8 mouse cellular contexts compared by ENCODE assay signal in the genomic region with DNA sequence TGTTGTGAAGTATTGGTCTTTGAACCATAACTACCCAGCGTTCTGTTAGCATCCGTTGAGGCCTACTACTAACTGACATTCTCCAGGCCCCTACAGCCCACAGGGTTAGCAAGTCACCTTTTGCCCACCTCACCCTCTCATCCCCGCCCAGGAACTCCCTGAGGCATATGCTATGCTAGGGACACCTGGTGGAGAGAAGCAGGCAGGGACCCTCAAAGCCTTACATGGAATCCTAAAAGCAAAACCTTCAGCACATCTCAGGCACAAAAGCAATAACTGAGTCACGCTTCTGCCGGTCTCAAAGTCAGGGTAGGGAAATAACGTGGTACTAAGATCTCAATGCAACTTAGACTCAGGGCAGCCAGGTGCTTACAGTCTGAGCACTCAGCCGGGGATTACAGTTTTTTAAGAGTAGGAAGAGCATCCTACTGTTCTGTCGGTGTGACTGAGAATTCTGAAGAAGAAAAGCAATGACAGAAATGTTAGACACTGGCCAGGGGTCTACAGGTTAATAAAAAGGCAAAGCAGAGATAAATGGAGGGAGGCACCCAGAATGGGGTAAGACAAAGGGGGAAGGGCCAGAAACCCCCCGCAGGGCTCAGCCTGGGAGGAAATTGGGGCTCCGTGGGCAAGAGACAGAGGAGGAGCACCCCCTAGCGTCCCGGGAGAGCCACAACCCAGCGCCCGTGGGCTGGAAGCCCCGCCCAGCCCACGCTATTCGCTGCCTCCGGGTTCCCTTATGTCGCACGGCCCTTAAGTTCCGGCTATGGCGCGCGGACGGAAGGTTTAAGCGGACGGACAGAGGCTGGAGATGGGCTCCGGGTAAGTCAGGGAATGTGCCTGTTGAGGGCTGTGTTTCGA. TPM values are rescaled to one million over a fixed set of nuclear protein-coding genes. Genes with fewer than 3 reads are reported as not detected.
A peak's percentile ranks its signal among the peaks of the same experiment; 100 is the strongest.
DNase-seq lines count a peak whose midpoint lies in the region; ATAC-seq lines count a peak whose summit lies in the region.

A gene (plus strand): TSS at position 789 of the 861 bp plus-strand sequence.

- H3K4me2 ChIP-seq in heart, embryonic 14.5 days (ENCODE audit: low read length): peak within 1 kb of the TSS; percentile 82
- H3K4me2 ChIP-seq in liver, embryonic 13.5 days: peak within 1 kb of the TSS; percentile 83
- peak within 1 kb of the TSS; percentile 80 for H3K4me2 ChIP-seq in stomach, embryonic 16.5 days (ENCODE audit: low read depth, low read length)

- H3K36me3 ChIP-seq in heart, embryonic 14.5 days (ENCODE audit: control insufficient read depth, insufficient read depth, low read length): peaks cover 31% of the 10 kb centered on the region
- H3K36me3 ChIP-seq in liver, embryonic 13.5 days: peaks cover 29% of the 10 kb centered on the region
- H3K36me3 ChIP-seq in stomach, embryonic 16.5 days (ENCODE audit: control insufficient read depth, insufficient read depth, low read length): 0 out of 2 replicates have a peak, but pooled peaks cover 4% of the 10 kb centered on the region

- H3K4me3 ChIP-seq in heart, embryonic 14.5 days (ENCODE audit: control insufficient read depth in 1 of 2, insufficient read depth in 1 of 2, low read depth in 1 of 2, low read length in 2 of 2): peak within 1 kb of the TSS; percentile 59 to 95
- H3K4me3 ChIP-seq in liver, embryonic 13.5 days (replicated peaks): peak within 1 kb of the TSS; percentile 89
- peak within 1 kb of the TSS; percentile 71 for H3K4me3 ChIP-seq in stomach, embryonic 16.5 days (replicated peaks; ENCODE audit: low read length)

- H3K9ac ChIP-seq in heart, embryonic 14.5 days (ENCODE audit: low read length): peak within 1 kb of the TSS; percentile 81
- H3K9ac ChIP-seq in liver, embryonic 13.5 days: peak within 1 kb of the TSS; percentile 92
- H3K9ac ChIP-seq in stomach, embryonic 16.5 days (ENCODE audit: low read length): peak within 1 kb of the TSS; percentile 88

- H3K27ac ChIP-seq in heart, embryonic 14.5 days (replicated peaks in 1 of 2; ENCODE audit: control insufficient read depth in 1 of 2, insufficient read depth in 1 of 2, low read depth in 2 of 2, low read length in 2 of 2): peak within 1 kb of the TSS; percentile 86 to 95
- peak within 1 kb of the TSS; percentile 91 for H3K27ac ChIP-seq in liver, embryonic 13.5 days
- peak within 1 kb of the TSS; percentile 85 for H3K27ac ChIP-seq in stomach, embryonic 16.5 days (ENCODE audit: low read length)

- DNase-seq in c-Kit-negative CD71-positive TER-119-positive erythroid progenitor cells, embryonic 14.5 days (ENCODE audit: low read depth, low spot score): peak; percentile 93
- DNase-seq in fibroblast of lung, adult 2 months (ENCODE audit: low read depth): peak; percentile 84
- DNase-seq in kidney, postnatal 14 days: peak; percentile 97
- DNase-seq in liver, embryonic 13.5 days: peak; percentile 93
- peak; percentile 99 for DNase-seq in neural tube, embryonic 10.5 days (ENCODE audit: extremely low spot score, low spot score)

- 4% methylated on average over 29 of the region's 29 CpGs for WGBS in heart, embryonic 14.5 days
- 8% methylated on average over 29 of the region's 29 CpGs for WGBS in liver, embryonic 13.5 days (ENCODE audit: insufficient replicate concordance)
- WGBS in stomach, embryonic 16.5 days: 3% methylated on average over 29 of the region's 29 CpGs

- no peaks in the 10 kb centered on the region for H3K27me3 ChIP-seq in heart, embryonic 14.5 days (ENCODE audit: control insufficient read depth, insufficient read depth, low read length)
- no peaks in the 10 kb centered on the region for H3K27me3 ChIP-seq in liver, embryonic 13.5 days
- H3K27me3 ChIP-seq in stomach, embryonic 16.5 days (ENCODE audit: control insufficient read depth, insufficient read depth, low read length): no peaks in the 10 kb centered on the region

- peak; percentile 98 for ATAC-seq in CD4-positive, CD25-positive, alpha-beta regulatory T cell, adult 4 months
- ATAC-seq in heart, embryonic 14.5 days (ENCODE audit: insufficient number of reproducible peaks, insufficient read depth, low FRiP score, low read depth): peak; percentile 93
- ATAC-seq in liver, embryonic 13.5 days (ENCODE audit: low read depth): peak; percentile 94
- ATAC-seq in stomach, embryonic 16.5 days (ENCODE audit: insufficient read depth, low FRiP score): peak; percentile 97

- H3K9me3 ChIP-seq in heart, embryonic 14.5 days (ENCODE audit: control insufficient read depth, low read length): no peaks in the 10 kb centered on the region
- no peaks in the 10 kb centered on the region for H3K9me3 ChIP-seq in liver, embryonic 13.5 days (replicated peaks)
- H3K9me3 ChIP-seq in stomach, embryonic 16.5 days (replicated peaks; ENCODE audit: control insufficient read depth, low read length): no peaks in the 10 kb centered on the region

- H3K4me1 ChIP-seq in heart, embryonic 14.5 days (ENCODE audit: control insufficient read depth in 2 of 2, insufficient read depth in 2 of 2, low read length in 2 of 2): peaks cover 2 to 13% of the 10 kb centered on the region in 2 experiments; a peak in 3 of 4 replicates
- peaks cover 38% of the 10 kb centered on the region for H3K4me1 ChIP-seq in liver, embryonic 13.5 days (replicated peaks)
- H3K4me1 ChIP-seq in stomach, embryonic 16.5 days (ENCODE audit: control insufficient read depth, insufficient read depth, low read length): peaks cover 6% of the 10 kb centered on the region

RNA-seq across cellular contexts. Expression of the gene that starts here (rescaled TPM):
- 10 to 100 TPM; 41.1 to 45.7 TPM for polyA plus RNA-seq in CD4-positive, CD25-positive, alpha-beta regulatory T cell, adult 4 months (2017; shearing (Covaris generic))
- polyA plus RNA-seq in heart, embryonic 14.5 days (2014; fragmentation: Nextera tagmentation; extraction: Ambion mirVana): 39.0 and 41.1 TPM in 2 replicates
- polyA plus RNA-seq in liver, embryonic 13.5 days (2015; fragmentation: Nextera tagmentation; extraction: Ambion mirVana): 29.9 and 34.9 TPM in 2 replicates
- 46.2 and 46.5 TPM in 2 replicates for polyA plus RNA-seq in stomach, embryonic 16.5 days (2015; fragmentation: Nextera tagmentation; extraction: Ambion mirVana)

Comparison
In these comparisons a context has a peak if more than half of its experiments do, and no peak if none do; other contexts are left out.
1. Peak in every context shown above with its lines: DNase-seq, ATAC-seq, H3K4me3 ChIP-seq and H3K27ac ChIP-seq.